Mouse (Mus musculus): ENCODE data around the gene Faim.

GRCm38 (mm10) chr9:98974898-98975297 is 11.3 kb upstream of the Faim start:
- TF ChIP-seq ETS1 (IDR thresholded peaks at IDR 0.05; ENCODE audit: low read depth, low read length) (no peak), CHD1 (IDR thresholded peaks at IDR 0.05; ENCODE audit: low read depth, low read length) (no peak), TBP (IDR thresholded peaks at IDR 0.05; ENCODE audit: low read depth, low read length) (no peak), CTCF (IDR thresholded peaks at IDR 0.05 in 2 of 3, conservative IDR thresholded peaks at IDR 0.05 in 1 of 3; ENCODE audit: control insufficient read depth in 1 of 3, insufficient read depth in 1 of 3, low read depth in 2 of 3, low read length in 3 of 3, poor library complexity in 1 of 3, severe bottlenecking in 1 of 3) (no peak), USF1 (IDR thresholded peaks at IDR 0.05; ENCODE audit: low read depth, low read length) (no peak), NRF1 (IDR thresholded peaks at IDR 0.05; ENCODE audit: insufficient read depth, low read depth, low read length, poor library complexity, severe bottlenecking) (no peak), EP300 (IDR thresholded peaks at IDR 0.05; ENCODE audit: low read depth in 1 of 2, low read length in 2 of 2) (no peak), CHD2 (IDR thresholded peaks at IDR 0.05; ENCODE audit: low read length) (no peak), POLR2A (IDR thresholded peaks at IDR 0.05; ENCODE audit: control insufficient read depth in 1 of 2, insufficient read depth in 1 of 2, low read depth in 1 of 2, low read length in 2 of 2, poor library complexity in 1 of 2) (no peak)
